Mouse (Mus musculus) liver, postnatal 0 days (tissue): ENCODE results near the gene Ppp2r2c.

ENCODE experiments used
- CTCF ChIP-seq: sonication (generic); IDR thresholded peaks from 2 replicates; pipeline ENCODE4 v1.5.1; 2016; ENCODE audit warnings: antibody characterized with exemption, low read depth
- EP300 ChIP-seq: IDR thresholded peaks from 2 replicates; pipeline ENCODE4 v1.6.1; 2016; ENCODE audit warnings: antibody characterized with exemption, low read depth, mild to moderate bottlenecking

- TF ChIP-seq CTCF: no peak
- no peak for TF ChIP-seq EP300
Measured at GRCm38 (mm10) chr5:36960501-36960900, 92.2 kb downstream of the Ppp2r2c start.
